Mouse (Mus musculus) frontal cortex, adult (tissue): ENCODE results near the gene Obscn.

Source experiments
- ATAC-seq: cut with Nextera tagmentation; 2 replicates; pipeline ENCODE4 v1.9.2; 2017; ENCODE audit warnings: mild to moderate bottlenecking, moderate library complexity, mixed read lengths; ENCODE audit not compliant: low TSS enrichment

The Obscn gene

DNA sequence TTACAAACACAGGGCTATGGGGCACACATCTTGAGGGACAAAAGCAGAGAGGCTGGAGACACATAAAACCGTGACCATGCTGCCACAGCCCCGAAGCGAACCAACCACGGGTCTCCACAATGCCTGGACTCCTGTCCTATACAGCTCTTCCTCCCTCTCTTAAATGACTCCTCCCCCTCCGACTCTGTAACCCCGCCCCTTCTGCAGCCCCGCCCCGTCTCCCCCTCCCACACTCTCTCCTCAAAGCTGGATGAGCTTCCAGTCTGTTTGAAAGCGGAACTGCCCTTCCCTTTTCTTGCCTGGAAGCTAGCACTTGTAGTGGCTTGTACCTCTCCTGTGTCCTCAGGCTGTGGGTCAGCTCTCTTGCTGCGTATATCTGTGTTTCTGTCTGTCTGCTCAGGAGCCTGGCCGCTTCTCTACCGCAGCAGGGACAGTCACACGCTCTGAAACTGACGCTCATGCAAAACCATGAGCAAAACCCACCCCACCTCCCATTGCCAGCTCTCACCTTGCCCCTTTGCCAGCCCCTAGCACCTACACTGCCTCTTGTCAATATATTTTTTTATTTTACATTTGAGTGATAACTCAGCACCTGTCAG lies 5.7 kb upstream of the Obscn start:
- no peak for ATAC-seq

DNA sequence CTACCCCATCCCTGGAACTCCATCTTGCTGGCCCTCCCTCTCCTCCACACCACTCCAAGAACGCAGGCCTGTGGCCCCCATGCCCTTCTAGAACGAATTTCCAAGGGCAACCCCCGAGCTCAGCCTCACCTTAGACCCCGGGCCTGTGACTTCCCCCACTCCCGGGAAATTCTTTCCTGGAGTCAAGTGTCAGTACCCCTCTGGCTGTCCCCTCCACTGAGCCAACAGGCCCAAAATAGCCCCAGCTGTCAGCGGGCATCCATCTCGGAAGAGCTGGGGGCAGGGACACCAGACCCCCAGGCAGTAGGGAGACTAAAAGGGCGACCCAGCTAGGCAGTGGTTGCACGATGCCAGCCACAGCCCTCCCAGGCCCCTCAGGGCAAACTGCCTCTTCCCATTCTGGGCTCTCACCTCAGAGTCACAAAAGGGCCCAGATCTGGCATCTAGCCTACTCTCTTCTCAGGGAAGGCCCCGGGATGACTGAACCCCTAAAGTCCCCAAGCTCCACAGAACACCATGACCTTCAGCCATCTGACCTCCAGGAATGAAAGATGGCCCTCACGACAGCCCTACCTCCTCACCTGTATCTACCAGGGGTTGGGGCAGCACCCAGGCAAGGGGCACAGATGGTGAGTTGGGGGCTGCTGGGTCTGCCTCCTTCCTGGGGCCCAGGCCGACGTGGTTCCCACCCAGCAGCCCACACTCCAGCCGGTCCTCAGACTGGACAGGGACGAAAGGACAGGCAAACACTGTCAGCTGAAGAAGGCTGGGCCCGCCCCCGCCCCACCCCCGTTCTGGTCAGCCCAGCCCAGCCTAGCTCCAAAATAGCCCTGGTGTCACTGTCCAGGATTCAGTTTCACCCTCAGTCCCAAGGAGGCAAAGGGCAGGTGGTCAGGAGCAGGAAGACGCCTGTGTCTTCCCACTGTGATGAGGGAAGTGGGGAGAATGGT lies 2.6 kb upstream of the Obscn start:
- no peak for ATAC-seq

DNA sequence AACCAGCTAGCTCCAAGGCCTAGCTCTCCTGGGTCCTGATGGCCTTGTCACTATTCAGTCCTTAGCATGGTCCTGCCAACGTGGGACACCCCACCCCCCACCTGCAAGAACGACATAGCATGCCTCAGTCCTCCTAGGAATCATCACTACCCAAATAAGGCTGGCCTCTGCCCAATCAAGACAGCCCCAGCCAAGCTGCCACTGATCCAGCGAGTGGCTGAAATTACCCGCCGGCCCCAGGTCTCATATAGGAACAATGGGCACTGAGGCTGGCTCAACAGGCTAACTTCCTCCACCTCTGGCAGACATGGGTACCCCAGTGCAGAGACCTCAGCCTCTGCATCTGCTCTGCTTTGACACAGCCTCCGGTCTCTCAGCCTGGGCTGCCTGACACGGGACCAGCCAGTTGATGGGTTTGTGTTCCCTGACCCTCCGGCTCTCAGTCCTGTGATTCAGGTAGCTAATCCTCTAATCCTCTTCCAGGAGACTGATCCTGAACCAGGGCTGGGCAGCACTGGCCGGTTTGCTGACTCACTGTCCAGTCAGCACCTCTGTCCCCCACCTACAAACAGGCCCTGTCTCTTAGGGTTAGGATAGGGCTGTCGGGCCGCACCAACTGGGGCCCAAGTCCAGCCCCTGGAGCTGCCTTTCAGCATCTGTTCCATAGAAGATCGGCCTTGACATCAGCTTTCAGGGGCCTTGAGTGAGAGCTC lies 948 bp upstream of the Obscn start:
- no peak for ATAC-seq

DNA sequence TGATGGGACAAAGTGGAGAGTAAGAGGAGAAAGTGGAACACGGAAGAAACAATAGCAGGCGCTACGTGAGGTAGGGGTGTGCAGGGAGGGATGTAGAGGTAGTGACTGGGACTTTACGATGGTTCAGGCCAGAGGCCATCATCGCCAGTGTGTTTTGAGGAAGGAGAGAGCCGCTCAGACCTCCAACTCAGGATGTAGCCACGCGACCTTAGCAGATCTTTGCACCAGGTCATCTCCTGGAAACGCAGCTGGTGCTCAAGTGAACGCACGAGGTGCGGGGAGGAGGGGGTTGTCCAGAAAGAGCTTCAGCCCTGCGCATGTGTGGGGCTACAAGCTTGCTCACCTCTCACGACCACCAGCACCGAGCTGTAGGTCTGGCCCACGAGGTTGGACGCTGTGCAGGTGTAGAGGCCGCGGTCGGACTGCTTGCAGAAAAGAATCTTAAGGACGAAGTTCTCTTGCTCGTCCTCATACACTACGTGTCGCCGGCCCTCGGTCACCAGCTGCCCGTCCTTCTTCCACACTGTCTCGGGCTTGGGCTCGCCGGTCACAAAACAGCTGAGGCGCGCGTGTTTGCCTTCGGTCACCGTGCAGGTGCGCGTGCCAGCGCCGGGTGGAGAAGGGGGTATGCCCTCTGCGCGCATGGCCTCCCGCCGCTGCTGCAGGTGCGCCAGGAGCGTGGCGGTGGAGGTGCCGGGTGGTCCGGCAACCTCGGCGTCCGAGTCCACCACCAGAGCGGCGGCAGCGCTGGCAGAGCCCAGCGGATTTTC lies 966 bp downstream of the Obscn start:
- ATAC-seq, result no peak

DNA sequence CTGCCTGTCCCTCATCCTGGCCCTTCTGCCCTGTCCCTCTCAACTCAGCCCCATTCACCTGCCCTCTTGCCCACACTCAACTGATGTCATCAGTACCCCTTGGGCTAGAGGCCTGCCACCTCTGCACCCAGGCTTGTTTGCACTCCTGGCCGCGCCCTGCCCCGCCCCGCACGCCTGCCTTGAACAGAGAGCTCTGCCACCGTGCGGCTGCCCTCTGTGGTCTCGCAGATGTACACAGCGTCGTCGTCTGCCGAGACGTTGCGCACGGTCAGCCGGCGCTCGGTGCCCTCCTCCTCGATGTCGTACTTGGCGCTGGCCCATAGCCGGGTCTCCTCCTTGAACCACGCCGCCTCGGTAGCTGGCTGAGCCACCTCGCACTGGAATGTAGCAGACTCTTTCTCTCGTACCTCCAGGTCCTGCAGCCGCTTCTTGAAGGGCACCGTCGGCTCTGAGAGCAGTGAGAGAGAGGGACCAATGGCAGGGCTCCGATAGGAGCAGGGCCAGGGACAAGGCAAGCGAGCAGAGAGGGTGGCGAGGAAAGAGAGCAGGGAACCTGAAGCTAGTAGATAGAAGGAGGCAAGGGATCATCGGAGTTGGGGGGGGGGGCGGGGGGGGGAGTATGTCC lies 1.7 kb downstream of the Obscn start:
- ATAC-seq, result no peak

DNA sequence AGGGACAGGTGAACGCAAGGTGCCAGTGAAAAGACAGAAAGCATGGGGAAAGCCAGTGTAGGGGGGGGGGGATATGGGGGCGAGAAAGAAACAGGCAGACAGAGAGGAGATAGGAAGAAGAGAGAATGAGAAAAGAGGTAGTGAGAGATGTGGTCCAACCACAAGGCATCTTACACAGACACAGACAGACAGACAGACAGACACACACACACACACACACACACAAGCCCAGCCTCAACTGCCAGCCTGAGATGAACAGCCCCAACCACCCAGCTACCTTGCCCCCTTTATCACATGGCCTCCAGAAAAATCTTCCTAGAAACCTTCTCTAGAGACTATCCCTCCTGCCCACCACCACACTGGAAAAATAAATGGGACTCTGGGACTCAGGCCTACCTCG lies 4.1 kb downstream of the Obscn start:
- no peak for ATAC-seq

DNA sequence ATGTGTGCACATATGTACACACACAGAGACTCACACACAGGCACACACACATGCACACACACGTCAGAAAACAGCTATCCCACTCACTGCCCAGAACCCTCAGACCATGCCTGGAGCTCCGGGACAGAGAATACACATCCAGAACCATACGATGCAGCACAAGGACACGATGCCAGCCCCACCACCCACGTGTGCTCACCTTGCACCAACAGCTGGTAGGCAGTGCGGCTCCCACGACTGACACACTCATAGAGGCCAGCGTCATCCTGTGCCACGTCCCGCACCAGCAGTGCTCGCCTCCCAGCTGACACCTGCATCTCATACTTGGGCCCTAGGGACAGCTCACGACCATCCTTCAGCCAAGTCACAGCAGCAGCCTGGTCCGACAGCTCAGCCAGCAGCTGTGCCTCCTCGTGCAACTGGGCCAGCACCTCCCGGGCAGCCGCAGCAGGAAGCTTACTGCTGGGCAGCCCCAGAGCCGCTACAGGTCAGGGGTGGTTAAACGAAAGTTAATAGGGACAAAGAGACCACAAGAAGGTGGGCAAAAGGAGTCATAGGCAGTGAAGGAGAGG lies 4.8 kb downstream of the Obscn start:
- no peak for ATAC-seq

DNA sequence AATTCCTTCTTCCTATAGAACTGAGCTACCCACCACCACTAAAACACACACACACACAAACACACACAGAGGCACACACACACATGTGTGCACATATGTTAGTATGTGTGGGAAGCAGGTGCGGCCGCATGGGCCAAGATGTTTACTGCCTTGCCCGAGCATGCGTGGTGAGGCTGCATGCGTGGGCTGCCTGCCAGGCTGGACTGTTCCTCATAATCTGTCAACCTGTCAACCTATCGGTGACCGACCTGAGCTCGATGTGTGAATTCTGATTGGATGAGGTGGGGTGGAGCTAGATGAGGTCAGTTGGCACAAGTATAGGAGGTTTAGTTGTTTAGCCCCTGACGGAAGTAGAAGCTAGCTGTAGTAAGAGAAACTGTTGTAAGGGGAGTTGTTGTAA lies 5.4 kb downstream of the Obscn start:
- no peak for ATAC-seq

DNA sequence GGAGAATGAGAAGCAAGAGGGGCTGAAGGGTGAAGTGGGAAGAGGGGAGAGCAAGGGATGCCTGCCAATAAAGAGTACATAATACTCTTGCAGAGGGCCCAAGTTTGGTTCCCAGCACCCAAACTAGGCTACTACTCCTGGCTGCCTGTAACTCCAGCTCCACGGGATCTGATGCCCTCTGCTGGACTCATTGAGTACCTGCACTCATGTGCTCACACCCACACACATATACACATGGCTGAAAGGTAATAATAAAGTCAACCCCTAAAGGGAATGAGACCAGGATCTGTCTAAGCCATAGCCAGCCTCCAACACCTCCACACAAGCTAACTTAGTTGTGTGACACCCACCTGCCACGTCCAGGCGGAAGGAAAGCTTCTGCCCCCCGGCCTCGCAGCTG lies 30.3 kb downstream of the Obscn start:
- ATAC-seq, result no peak

DNA sequence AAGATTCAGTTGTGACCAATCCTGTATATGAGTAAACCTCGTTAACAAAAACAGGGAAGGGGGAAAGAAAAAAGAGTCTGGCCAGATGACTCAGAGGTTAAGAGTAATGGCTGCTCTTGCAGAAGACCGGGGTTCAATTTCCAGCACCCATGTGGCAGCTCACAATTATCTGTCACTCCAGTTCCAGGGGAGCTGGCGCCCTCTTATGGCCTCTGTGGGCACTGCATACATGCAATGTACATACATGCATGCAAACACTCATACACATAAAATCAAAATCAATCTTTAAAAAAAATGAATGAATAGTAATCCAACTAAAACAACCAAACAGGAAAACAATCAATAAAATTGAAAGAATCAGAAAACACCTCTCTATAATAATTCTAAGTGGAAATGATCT lies 33.9 kb downstream of the Obscn start:
- no peak for ATAC-seq

DNA sequence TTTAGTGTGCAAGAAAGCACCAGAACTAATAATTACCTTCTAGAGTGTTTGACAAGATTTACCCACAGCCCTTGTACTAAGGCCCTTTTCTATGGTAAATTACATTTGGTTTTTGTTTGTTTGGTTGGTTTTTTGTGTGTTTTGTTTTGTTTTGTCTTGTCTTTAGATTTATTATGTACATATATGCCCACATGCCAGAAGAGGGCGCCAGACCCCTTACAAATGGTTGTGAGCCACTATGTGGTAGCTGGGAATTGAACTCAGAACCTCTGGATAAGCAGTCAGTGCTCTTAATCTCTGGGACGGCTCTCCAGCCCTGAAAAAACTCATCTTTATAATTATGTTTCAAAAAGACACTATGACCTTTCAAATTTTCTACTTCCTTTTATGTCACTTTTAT lies 37.9 kb downstream of the Obscn start:
- ATAC-seq, result no peak

DNA sequence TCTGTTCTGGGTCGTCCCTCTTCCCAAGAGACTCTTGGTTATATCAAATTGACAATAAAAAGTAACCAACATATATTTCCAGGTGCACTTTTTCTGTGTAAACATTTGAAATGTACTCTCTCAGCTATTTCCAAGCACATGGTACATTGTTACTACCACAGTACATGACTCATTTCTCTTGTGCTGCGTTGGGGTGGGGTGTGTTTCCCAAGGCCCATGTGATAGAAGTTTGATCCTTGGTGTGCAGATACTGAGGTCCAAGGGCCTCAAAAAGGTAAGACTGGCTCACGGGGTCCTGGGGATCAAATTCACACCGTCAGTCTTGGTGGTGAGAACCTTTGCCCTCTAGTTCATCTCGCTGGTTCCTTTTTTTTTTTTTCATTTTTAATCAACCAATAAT lies 38.4 kb downstream of the Obscn start:
- ATAC-seq, result no peak

DNA sequence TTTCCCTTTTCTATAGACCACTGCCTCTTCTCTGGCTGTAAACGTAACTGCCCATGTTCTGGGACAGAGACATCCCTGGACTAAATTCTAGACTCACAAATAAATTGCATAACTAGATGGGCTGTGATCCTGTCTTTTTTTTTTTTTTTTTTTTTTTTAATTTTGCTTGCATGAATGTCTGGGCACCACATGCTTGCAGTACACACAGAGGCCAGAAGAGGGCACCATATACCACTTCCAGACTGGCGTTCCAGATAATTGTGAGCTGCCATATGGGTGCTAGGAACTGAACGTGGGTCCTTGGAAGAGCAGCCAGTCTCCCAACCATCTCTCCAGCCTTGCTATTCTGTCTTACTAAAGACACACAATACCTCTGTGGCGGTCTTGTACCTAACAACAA lies 42.0 kb downstream of the Obscn start:
- ATAC-seq, result no peak

DNA sequence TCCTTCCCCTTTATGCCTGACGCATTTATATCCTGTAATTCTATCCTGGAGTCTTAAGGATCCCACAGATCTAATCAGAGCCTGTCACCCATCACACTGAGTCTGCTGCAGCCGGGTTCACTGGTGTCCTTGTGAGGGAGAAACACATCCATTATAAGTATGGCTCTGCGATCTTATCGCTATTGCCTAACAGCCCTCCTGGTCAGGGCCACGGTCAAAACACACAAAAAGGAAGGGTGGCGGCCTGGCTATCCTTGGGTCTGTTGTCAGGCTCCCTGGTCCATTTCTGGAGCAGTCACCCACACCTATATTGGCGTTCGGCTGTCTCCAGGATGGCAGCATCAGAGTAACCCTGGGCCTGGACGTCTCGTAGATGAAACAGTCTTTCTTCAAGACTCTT lies 48.6 kb downstream of the Obscn start:
- ATAC-seq, result no peak

DNA sequence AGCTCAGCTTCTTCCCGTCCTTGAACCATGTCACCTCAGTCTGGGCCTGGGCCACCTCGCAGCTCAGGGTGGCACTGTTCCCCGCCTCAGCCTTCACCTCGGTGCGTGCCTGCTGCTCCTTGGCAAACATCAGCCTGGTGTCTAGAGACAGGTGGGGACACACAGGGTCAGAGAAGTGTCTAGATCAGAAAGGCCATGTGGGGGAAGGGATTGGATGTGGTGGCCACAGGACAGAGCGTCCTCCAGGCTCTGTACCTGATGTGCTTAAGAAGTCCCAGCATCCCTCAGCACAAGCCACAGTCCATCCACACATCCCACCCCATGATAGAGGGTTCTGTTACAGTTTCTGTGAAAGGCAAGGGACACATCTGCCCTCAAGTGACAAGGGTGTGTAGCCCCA lies 51.0 kb downstream of the Obscn start:
- no peak for ATAC-seq

DNA sequence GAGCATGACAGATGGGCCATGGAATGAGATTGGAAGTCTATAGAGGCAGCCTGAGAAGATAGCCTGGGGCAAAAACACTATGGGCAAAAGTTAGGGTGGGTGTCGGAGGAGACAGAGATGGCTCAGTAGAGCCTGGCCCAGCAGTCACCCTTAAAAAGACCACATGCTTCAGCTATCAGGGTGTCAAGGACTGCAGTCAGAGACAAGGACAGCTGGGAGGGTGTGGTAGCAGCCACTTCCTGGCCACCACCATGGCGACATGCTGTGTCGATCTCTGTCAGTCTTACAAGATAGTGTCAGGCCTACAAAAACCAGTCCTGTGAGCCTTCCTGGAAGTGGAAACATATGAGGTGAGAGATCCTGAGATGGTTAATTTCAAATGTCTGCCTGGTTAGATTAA lies 53.1 kb downstream of the Obscn start:
- no peak for ATAC-seq

DNA sequence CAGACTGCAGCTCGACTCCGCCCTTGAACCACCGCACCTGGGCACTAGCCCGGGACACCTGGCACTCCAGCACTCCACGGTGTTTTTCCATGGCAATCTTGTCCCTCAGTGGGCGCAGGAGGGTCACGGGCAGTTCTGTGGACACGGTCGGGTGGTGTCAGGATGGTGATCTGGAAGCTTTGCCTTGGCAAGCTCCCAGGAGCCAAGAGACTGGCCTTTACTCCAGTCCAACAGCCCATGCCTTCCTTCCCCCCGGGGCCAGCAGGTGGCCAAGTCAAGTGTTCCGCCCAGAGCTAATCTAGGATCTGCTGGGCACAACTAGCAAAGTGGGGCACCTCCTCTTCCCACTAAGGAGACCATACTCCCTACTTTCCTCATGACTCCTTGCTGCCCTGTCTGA lies 57.9 kb downstream of the Obscn start:
- ATAC-seq, result no peak

DNA sequence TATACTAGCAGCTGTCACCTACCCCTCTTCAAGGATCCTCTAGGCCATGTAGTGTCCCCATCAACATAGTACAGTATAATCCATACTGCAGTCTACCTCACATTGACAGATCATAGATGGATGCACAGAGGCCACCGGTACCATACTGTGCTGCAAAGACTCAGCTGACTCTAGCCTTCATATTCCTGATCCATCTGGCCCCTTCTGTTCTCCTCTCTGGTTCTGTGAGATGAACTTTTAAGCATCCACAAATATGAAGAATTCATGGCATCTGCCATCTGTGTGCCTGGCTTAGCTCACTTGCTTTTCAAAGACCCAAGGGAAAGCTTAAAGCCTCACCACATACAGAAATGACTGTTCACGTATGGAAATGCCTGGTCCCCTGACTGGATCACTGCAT lies 65.9 kb downstream of the Obscn start:
- ATAC-seq, result no peak

DNA sequence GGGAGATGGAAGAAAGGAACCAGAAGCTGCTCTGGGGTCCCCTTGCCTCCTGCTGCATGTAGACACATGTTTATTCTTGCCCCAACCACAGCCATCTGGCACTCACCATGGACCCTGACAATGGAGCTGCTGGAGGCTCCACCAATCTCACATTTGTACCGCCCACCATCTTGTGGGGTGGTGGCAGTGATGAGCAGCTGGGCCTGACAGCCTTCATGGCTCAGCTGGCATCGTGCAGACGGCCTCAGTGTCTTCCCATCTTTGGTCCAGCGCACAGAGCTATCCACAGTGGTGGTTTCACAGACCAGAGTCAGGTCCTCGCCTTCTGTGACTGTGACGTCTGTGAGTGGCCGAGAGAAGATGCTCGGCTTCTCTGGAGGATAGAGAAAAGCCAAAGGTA lies 67.3 kb downstream of the Obscn start:
- no peak for ATAC-seq

DNA sequence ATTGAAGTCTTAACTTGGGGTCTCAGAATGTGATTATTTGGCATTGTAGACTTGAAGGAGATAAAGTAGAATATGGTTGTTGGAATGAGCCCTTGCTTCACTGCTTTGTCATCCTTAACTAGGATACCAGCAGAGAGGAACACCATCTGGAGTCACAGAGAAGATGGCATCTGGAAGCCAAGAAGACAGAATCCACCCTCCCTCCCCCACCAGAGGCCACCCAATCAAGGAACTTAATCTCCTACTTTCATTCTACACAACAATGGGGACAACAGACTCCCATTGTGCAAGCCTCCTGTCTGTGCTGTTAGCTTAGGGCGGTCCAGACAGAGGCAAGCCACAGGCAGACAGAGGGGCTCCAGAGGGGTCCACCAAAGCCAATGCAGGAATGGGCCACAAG lies 67.8 kb downstream of the Obscn start:
- ATAC-seq, result peak; percentile 66

DNA sequence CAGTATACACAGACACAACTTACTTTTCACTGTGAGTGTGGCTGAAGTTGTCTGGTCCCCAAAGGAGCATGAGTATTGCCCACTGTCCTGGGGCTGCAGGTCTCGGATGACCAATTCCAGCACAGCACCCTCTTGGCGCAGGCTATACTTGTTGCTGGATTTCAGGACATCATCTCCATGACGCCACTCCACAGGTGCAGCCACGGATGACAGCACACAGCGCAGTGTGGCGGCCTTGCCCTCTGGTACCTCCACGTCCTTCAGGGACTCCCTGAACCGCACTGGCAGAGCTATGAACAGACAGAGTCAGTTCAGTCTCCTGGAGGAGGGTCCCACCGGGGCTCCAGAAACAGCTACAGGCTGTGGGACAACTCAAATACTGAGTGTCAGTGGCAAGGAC lies 68.3 kb downstream of the Obscn start:
- ATAC-seq, result no peak
